Mouse (Mus musculus): ENCODE results near the gene Nmur1. TPM values are rescaled to one million over a fixed set of nuclear protein-coding genes. Genes with fewer than 3 reads are reported as not detected.

Gene Nmur1
- total and polyA plus RNA-seq, 3 experiments = not detected

- Histone ChIP-seq H3K9ac (ENCODE audit: control insufficient read depth, low read depth, low read length, poor library complexity, severe bottlenecking) (no peak overlapping the region), H3K27me3 (ENCODE audit: control insufficient read depth in 1 of 2, insufficient read depth in 2 of 2, low read length in 2 of 2) (no peaks in the 10 kb centered on the region; a peak in 1 of 4 replicates), H3K79me2 (ENCODE audit: control insufficient read depth, insufficient read depth, low read length, poor library complexity) (no peaks in the 10 kb centered on the region), H3K4me3 (ENCODE audit: control insufficient read depth in 1 of 2, insufficient read depth in 1 of 2, low read depth in 2 of 2, low read length in 2 of 2) (no peak overlapping the region), H3K4me1 (ENCODE audit: control insufficient read depth in 1 of 2, insufficient read depth in 2 of 2, low read length in 2 of 2) (no peaks in the 10 kb centered on the region), H3K9me3 (replicated peaks; ENCODE audit: insufficient read depth, low read length) (no peaks in the 10 kb centered on the region), H3K27ac (ENCODE audit: control insufficient read depth, low read depth, low read length) (no peak overlapping the region), H3K36me3 (ENCODE audit: control insufficient read depth in 1 of 2, insufficient read depth in 2 of 2, low read length in 2 of 2) (no peaks in the 10 kb centered on the region)
- no peak for TF ChIP-seq UBTF (IDR thresholded peaks at IDR 0.05; ENCODE audit: borderline replicate concordance, insufficient read depth, low read depth, low read length)
- no peak for TF ChIP-seq USF2 (IDR thresholded peaks at IDR 0.05; ENCODE audit: borderline replicate concordance in 1 of 2, insufficient read depth in 1 of 2, low read depth in 1 of 2, low read length in 2 of 2)
- no peak for TF ChIP-seq MEF2A (IDR thresholded peaks at IDR 0.05; ENCODE audit: extremely low read depth, insufficient replicate concordance, low read depth, low read length, poor library complexity, severe bottlenecking)
- TF ChIP-seq ZNF384 (IDR thresholded peaks at IDR 0.05; ENCODE audit: low read depth, low read length) = peak; percentile 40; the same call in 1 of the 2 replicates
- peak; percentile 97 for TF ChIP-seq ZC3H11A (IDR thresholded peaks at IDR 0.05; ENCODE audit: low read depth, low read length)
- peak; percentile 96 for TF ChIP-seq SMC3 (IDR thresholded peaks at IDR 0.05; ENCODE audit: low read depth, low read length)
- peak; percentile 75 to 99 (median 82) for TF ChIP-seq CTCF (IDR thresholded peaks at IDR 0.05 in 2 of 3, conservative IDR thresholded peaks at IDR 0.05 in 1 of 3; ENCODE audit: control insufficient read depth in 1 of 3, insufficient read depth in 1 of 3, low read depth in 2 of 3, low read length in 3 of 3, poor library complexity in 1 of 3, severe bottlenecking in 1 of 3)
- peak; percentile 99 for TF ChIP-seq RAD21 (IDR thresholded peaks at IDR 0.05; ENCODE audit: low read depth, low read length)
- DNase-seq (ENCODE audit: low read depth, low spot score) = peak; percentile 90
Observed at GRCm38 (mm10) chr1:86339156-86339812, 86.7 kb downstream of the Nmur1 start.

GRCm38 (mm10) chr1:86336330-86336729, 89.7 kb downstream of the Nmur1 start:
- no peak for TF ChIP-seq NELFE (IDR thresholded peaks at IDR 0.05; ENCODE audit: low read depth, low read length)
- TF ChIP-seq MYB (IDR thresholded peaks at IDR 0.05; ENCODE audit: low read depth, low read length) = no peak
- TF ChIP-seq POLR2A (IDR thresholded peaks at IDR 0.05; ENCODE audit: control insufficient read depth in 1 of 2, insufficient read depth in 1 of 2, low read depth in 1 of 2, low read length in 2 of 2, poor library complexity in 1 of 2) = no peak
- H3K9me3 ChIP-seq (replicated peaks; ENCODE audit: insufficient read depth, low read length) = no peaks in the 10 kb centered on the region

More at GRCm38 (mm10) chr1:86336330-86336729, 89.7 kb downstream of the Nmur1 start:
- Histone ChIP-seq H3K27me3 (ENCODE audit: control insufficient read depth in 1 of 2, insufficient read depth in 2 of 2, low read length in 2 of 2) (no peaks in the 10 kb centered on the region; a peak in 1 of 4 replicates), H3K4me1 (ENCODE audit: control insufficient read depth in 1 of 2, insufficient read depth in 2 of 2, low read length in 2 of 2) (no peaks in the 10 kb centered on the region), H3K27ac (ENCODE audit: control insufficient read depth, low read depth, low read length) (no peak overlapping the region), H3K79me2 (ENCODE audit: control insufficient read depth, insufficient read depth, low read length, poor library complexity) (no peaks in the 10 kb centered on the region), H3K9ac (ENCODE audit: control insufficient read depth, low read depth, low read length, poor library complexity, severe bottlenecking) (no peak overlapping the region), H3K4me3 (ENCODE audit: control insufficient read depth in 1 of 2, insufficient read depth in 1 of 2, low read depth in 2 of 2, low read length in 2 of 2) (no peak overlapping the region), H3K36me3 (ENCODE audit: control insufficient read depth in 1 of 2, insufficient read depth in 2 of 2, low read length in 2 of 2) (no peaks in the 10 kb centered on the region)
- no peak for DNase-seq (ENCODE audit: low read depth, low spot score)

Other genes with a start within 250 kb of the Nmur1 start
- not detected in 2 replicates for gene B3gnt7, start 123.4 kb downstream of the Nmur1 start, total RNA-seq (2012; rRNA removed)
- gene B3gnt7, start 123.4 kb downstream of the Nmur1 start, polyA plus RNA-seq (2012; ENCODE audit: insufficient read depth in 1 of 2, insufficient read length in 2 of 2, low read depth in 1 of 2, low replicate concordance in 2 of 2, missing spikeins in 1 of 2) = under 1 TPM in 1 of 2 experiments, not detected in 1; 0.40 TPM
- gene Ncl, start 66.8 kb downstream of the Nmur1 start, total RNA-seq (2012; rRNA removed) = 370 and 422 TPM in 2 replicates
- gene Ncl, start 66.8 kb downstream of the Nmur1 start, polyA plus RNA-seq (2012; ENCODE audit: insufficient read depth in 1 of 2, insufficient read length in 2 of 2, low read depth in 1 of 2, low replicate concordance in 2 of 2, missing spikeins in 1 of 2) = 1,000 to 10,000 TPM in 1 of 2 experiments, 100 to 1,000 TPM in 1; 246 to 1,708 TPM
- gene Tex44, start 101 bp upstream of the Nmur1 start, total RNA-seq (2012; rRNA removed) = not detected in 2 replicates
- gene Tex44, start 101 bp upstream of the Nmur1 start, polyA plus RNA-seq (2012; ENCODE audit: insufficient read depth in 1 of 2, insufficient read length in 2 of 2, low read depth in 1 of 2, low replicate concordance in 2 of 2, missing spikeins in 1 of 2) = not detected
- 3,309 and 3,407 TPM in 2 replicates for gene Ptma, start 100.5 kb upstream of the Nmur1 start, total RNA-seq (2012; rRNA removed)
- gene Ptma, start 100.5 kb upstream of the Nmur1 start, polyA plus RNA-seq (2012; ENCODE audit: insufficient read depth in 1 of 2, insufficient read length in 2 of 2, low read depth in 1 of 2, low replicate concordance in 2 of 2, missing spikeins in 1 of 2) = 1,000 to 10,000 TPM; 2,419 to 4,891 TPM
- 13.4 and 13.8 TPM in 2 replicates for gene Pde6d, start 156.4 kb upstream of the Nmur1 start, total RNA-seq (2012; rRNA removed)
- 10 to 100 TPM in 1 of 2 experiments, not detected in 1; 79.9 TPM for gene Pde6d, start 156.4 kb upstream of the Nmur1 start, polyA plus RNA-seq (2012; ENCODE audit: insufficient read depth in 1 of 2, insufficient read length in 2 of 2, low read depth in 1 of 2, low replicate concordance in 2 of 2, missing spikeins in 1 of 2)
- gene Cops7b, start 156.7 kb upstream of the Nmur1 start, total RNA-seq (2012; rRNA removed) = 34.3 and 36.0 TPM in 2 replicates
- 10 to 100 TPM in 1 of 2 experiments, not detected in 1; 64.8 TPM for gene Cops7b, start 156.7 kb upstream of the Nmur1 start, polyA plus RNA-seq (2012; ENCODE audit: insufficient read depth in 1 of 2, insufficient read length in 2 of 2, low read depth in 1 of 2, low replicate concordance in 2 of 2, missing spikeins in 1 of 2)
- not detected in 2 replicates for gene Nppc, start 244.3 kb upstream of the Nmur1 start, total RNA-seq (2012; rRNA removed)
- not detected for gene Nppc, start 244.3 kb upstream of the Nmur1 start, polyA plus RNA-seq (2012; ENCODE audit: insufficient read depth in 1 of 2, insufficient read length in 2 of 2, low read depth in 1 of 2, low replicate concordance in 2 of 2, missing spikeins in 1 of 2)